Mouse (Mus musculus) myocyte (in vitro differentiated cells): ENCODE data around the gene Shank3.

Source experiments
- CEBPB ChIP-seq: IDR thresholded peaks from 2 replicates; pipeline ENCODE4 v1.6.1; 2011; ENCODE audit warnings: mild to moderate bottlenecking, moderate library complexity; ENCODE audit not compliant: poor library complexity, insufficient read depth, severe bottlenecking
- MAX ChIP-seq: IDR thresholded peaks from one replicate; pipeline ENCODE4 v1.6.1; 2011; ENCODE audit warnings: low read depth, mild to moderate bottlenecking, control low read depth

DNA sequence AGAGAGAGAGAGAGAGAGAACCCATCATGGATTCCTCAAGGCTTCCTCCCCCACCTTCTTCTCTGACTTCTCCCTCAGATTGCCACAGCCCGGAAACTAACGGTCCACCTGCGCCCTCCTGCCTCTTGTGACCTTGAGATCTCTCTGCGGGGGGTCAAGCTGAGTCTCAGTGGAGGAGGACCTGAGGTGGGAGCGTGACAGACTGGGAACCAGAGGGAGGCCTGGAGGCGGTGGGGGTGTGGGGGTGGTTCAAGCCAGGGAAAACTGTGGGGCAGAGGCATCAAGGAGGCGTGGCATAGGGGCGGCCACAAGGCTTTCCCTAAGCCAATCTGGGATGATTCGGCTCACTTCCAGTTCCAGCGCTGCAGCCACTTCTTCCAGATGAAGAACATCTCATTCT lies 39.1 kb upstream of the Shank3 start:
- TF ChIP-seq MAX (no peak), CEBPB (no peak)
